Mouse (Mus musculus): Measurements from ENCODE around the gene Kcnn1. TPM values are rescaled to one million over a fixed set of nuclear protein-coding genes. Genes with fewer than 3 reads are reported as not detected.

Gene Kcnn1
- polyA plus RNA-seq, 1 experiment from 2014 or later = 4.2 TPM

DNA sequence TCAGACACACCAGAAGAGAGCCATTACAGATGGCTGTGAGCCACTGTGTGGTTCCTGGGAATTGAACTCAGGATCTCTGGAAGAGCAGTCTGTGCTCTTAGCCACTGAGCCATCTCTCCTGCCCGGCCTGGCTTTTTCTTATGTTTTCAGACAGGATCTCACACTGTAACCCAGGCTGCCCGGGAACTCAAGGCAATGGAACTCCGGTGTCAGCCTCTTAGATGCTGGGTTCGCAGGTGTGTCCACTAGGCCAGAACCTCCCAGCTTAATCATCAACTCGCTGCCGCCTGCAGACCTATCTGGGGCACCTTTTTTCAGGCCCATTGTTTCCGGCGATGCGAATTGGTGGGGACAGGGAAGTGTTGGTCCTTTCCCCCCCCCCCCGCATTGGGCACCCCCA, 22.5 kb downstream of the Kcnn1 start:
- H3K4me1 ChIP-seq (replicated peaks; ENCODE audit: insufficient read depth, low read length) = peaks cover 5% of the 10 kb centered on the region; the same call in 1 of the 2 replicates
- H3K9ac ChIP-seq (ENCODE audit: low read depth, low read length) = no peak overlapping the region
- peak overlapping the region; percentile 27; the same call in 1 of the 2 replicates for H3K4me2 ChIP-seq (ENCODE audit: low read length)
- no peaks in the 10 kb centered on the region for H3K27me3 ChIP-seq (ENCODE audit: insufficient read depth, low read length)
- H3K9me3 ChIP-seq (replicated peaks; ENCODE audit: low read length) = no peaks in the 10 kb centered on the region
- no peak for TF ChIP-seq CTCF (IDR thresholded peaks at IDR 0.05; ENCODE audit: low read depth)
- no peak overlapping the region for H3K4me3 ChIP-seq (replicated peaks; ENCODE audit: low read depth, low read length)
- no peaks in the 10 kb centered on the region for H3K36me3 ChIP-seq (ENCODE audit: insufficient read depth, low read length)
- H3K27ac ChIP-seq = peak overlapping the region; percentile 77
- 40% methylated on average over 10 of the region's 10 CpGs for WGBS
- ATAC-seq (replicated peaks; ENCODE audit: low FRiP score, low read depth) = no peak
- DNase-seq (ENCODE audit: low spot score) = peak; percentile 50

DNA sequence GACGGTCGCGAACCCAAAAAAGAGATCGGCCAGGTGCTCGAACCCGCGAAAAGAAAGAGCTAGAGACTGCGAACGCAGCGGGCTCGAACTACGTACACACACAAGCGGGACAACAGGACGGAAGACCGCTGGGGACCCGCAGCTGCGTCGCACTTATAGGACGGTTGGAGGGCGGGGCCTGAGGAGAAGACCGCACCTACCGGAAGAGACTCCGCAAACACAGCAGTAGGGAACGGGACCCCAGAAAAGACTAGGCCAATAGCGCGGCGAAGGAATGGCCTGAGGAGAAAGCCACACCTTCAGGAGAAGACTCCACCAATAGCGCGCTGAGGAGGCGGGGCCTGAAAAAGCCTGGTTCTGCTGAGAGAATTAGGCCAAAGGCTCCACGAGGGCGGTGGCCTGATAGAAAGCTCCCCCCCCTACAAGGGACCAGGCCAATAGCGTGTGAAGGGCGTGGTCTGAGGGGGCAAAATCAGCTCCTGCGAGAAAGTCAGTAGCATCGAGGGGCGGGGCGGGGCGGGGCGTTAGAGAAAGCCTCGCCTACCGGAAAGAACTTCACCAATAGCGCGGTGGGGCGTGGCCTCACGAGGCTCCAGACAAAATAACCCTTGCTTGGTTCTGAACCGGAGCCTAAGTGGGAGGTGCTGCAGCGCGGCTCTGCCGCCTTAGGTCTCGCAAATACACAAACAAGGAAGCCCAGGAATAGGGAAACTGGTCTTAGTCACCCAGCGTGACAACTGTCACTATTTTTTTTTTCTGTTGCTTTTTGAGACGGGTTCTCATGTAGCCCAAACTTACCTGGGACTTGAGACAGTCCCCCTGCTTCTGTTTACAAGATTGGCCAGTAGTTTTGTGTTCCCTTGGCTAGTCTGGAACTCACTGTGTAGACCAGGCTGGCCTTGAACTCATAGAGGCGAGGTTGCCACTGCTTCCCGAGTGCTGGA, 23.4 kb downstream of the Kcnn1 start, which contains the start of gene Arrdc2:
Gene Arrdc2, minus strand, starts transcription at position 313 of the 944 bp plus-strand sequence.
- DNase-seq (ENCODE audit: low spot score) = peak; percentile 100
- Histone ChIP-seq H3K27ac (peak within 1 kb of the TSS; percentile 93), H3K36me3 (ENCODE audit: insufficient read depth, low read length) (0 out of 2 replicates have a peak, but pooled peaks cover 5% of the 10 kb centered on the region), H3K9me3 (replicated peaks; ENCODE audit: low read length) (no peaks in the 10 kb centered on the region), H3K4me1 (replicated peaks; ENCODE audit: insufficient read depth, low read length) (peaks cover 5% of the 10 kb centered on the region; the same call in 1 of the 2 replicates), H3K27me3 (ENCODE audit: insufficient read depth, low read length) (no peaks in the 10 kb centered on the region), H3K9ac (ENCODE audit: low read depth, low read length) (peak within 1 kb of the TSS; percentile 87), H3K4me3 (replicated peaks; ENCODE audit: low read depth, low read length) (peak within 1 kb of the TSS; percentile 69), H3K4me2 (ENCODE audit: low read length) (peak within 1 kb of the TSS; percentile 82)
- TF ChIP-seq CTCF (IDR thresholded peaks at IDR 0.05; ENCODE audit: low read depth) = 0 out of 2 replicates have a peak, but pooled peaks have one; percentile 1
- ATAC-seq (replicated peaks; ENCODE audit: low FRiP score, low read depth) = peak; percentile 96
- 2% methylated on average over 55 of the region's 55 CpGs for WGBS

DNA sequence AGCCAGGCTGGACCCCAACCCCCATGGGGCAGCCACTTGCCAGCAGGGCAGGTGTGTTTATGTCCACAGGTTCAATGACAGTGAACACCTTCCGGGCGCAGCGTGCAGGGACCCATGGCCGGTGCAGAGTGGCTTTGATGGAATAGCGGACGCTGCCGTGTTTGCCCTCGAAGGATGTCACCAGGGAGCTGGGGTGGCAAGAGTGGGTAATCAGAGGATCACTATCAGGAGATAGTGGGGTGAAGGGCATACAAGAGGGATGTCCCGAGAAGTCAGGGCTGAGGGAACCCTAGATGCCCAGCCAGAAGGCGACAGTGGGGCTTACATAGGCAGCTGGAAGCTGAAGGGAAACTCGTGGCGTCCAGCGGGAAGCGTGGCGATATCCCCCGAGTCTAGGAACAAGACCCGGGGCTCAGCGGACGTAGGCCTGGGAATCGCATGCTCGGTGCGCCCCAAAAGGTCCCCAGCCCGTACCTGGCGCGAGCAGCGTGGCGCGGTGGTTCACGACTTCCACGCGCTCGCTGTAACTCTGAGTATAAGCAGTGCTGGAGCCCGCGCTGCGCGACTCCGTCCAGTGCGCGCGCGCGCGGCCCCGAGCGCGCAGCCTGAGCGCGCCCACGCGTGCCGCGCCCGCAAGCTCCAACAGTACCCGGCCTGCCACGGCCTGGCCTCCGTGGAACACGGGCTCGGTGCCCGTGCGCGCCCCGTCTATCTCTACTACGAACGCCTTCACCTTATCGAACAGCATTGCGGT, 24.2 kb downstream of the Kcnn1 start:
- Histone ChIP-seq H3K4me2 (ENCODE audit: low read length) (peak overlapping the region; percentile 82), H3K4me1 (replicated peaks; ENCODE audit: insufficient read depth, low read length) (peaks cover 5% of the 10 kb centered on the region; the same call in 1 of the 2 replicates), H3K4me3 (replicated peaks; ENCODE audit: low read depth, low read length) (peak overlapping the region; percentile 69), H3K9me3 (replicated peaks; ENCODE audit: low read length) (no peaks in the 10 kb centered on the region), H3K36me3 (ENCODE audit: insufficient read depth, low read length) (0 out of 2 replicates have a peak, but pooled peaks cover 5% of the 10 kb centered on the region), H3K27me3 (ENCODE audit: insufficient read depth, low read length) (no peaks in the 10 kb centered on the region), H3K9ac (ENCODE audit: low read depth, low read length) (peak overlapping the region; percentile 87), H3K27ac (peak overlapping the region; percentile 93)
- WGBS = 1% methylated on average over 45 of the region's 66 CpGs
- no peak for TF ChIP-seq CTCF (IDR thresholded peaks at IDR 0.05; ENCODE audit: low read depth)
- DNase-seq (ENCODE audit: low spot score) (peak; percentile 32), ATAC-seq (replicated peaks; ENCODE audit: low FRiP score, low read depth) (peak; percentile 12)

DNA sequence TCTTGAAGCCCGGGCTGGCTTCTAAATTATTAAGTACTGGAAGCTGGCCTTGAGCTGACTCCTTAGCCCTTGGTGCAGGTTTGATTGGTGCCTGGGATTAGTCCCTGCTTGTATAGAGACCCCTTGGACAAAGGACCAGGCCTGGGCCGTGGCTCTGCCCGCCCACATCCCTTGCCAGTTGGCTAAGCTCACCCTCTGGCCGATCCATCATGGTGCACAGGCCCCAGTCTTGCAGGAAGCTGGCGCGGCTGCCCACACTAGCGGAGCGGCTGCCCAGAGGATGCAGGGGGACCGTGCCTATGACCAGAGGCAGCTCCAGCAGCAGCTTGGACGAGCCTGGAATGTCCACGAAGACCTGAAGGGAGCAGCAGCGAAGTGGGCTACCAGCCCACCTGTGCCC, 26.4 kb downstream of the Kcnn1 start:
- DNase-seq (ENCODE audit: low spot score) (no peak), ATAC-seq (replicated peaks; ENCODE audit: low FRiP score, low read depth) (no peak)
- Histone ChIP-seq H3K4me3 (replicated peaks; ENCODE audit: low read depth, low read length) (no peak overlapping the region), H3K9ac (ENCODE audit: low read depth, low read length) (no peak overlapping the region), H3K4me1 (replicated peaks; ENCODE audit: insufficient read depth, low read length) (peaks cover 14% of the 10 kb centered on the region), H3K36me3 (ENCODE audit: insufficient read depth, low read length) (0 out of 2 replicates have a peak, but pooled peaks cover 5% of the 10 kb centered on the region), H3K27ac (no peak overlapping the region), H3K4me2 (ENCODE audit: low read length) (no peak overlapping the region), H3K9me3 (replicated peaks; ENCODE audit: low read length) (no peaks in the 10 kb centered on the region), H3K27me3 (ENCODE audit: insufficient read depth, low read length) (no peaks in the 10 kb centered on the region)
- no peak for TF ChIP-seq CTCF (IDR thresholded peaks at IDR 0.05; ENCODE audit: low read depth)
- whole genome bisulfite sequencing = 84% methylated on average over 11 of the region's 12 CpGs

DNA sequence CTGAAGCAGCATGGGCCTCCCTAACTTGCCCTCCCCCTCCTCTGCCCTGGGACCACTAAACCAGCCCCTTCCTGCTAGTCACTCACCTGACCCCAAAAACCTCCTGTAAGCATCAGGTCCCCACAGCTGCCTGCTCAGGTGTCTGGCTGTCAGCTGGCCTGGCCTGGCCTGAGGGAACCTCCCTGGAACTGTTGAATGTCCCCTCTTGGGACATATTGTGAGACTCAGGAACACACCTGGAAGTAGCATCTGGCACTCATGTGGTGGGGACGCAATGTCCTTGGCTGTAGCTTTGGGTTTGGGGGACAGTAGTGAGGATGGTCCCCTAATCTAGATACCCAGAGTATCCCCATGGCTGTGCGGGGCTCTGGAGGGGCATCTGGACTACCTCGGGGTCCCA, 29.0 kb downstream of the Kcnn1 start:
- Histone ChIP-seq H3K9me3 (replicated peaks; ENCODE audit: low read length) (no peaks in the 10 kb centered on the region), H3K36me3 (ENCODE audit: insufficient read depth, low read length) (0 out of 2 replicates have a peak, but pooled peaks cover 5% of the 10 kb centered on the region), H3K9ac (ENCODE audit: low read depth, low read length) (no peak overlapping the region), H3K4me1 (replicated peaks; ENCODE audit: insufficient read depth, low read length) (peaks cover 14% of the 10 kb centered on the region), H3K4me3 (replicated peaks; ENCODE audit: low read depth, low read length) (no peak overlapping the region), H3K27ac (no peak overlapping the region), H3K27me3 (ENCODE audit: insufficient read depth, low read length) (no peaks in the 10 kb centered on the region), H3K4me2 (ENCODE audit: low read length) (no peak overlapping the region)
- DNase-seq (ENCODE audit: low spot score) (no peak), ATAC-seq (replicated peaks; ENCODE audit: low FRiP score, low read depth) (no peak)
- WGBS = 96% methylated on average over 3 of the region's 3 CpGs
- TF ChIP-seq CTCF (IDR thresholded peaks at IDR 0.05; ENCODE audit: low read depth) = no peak

DNA sequence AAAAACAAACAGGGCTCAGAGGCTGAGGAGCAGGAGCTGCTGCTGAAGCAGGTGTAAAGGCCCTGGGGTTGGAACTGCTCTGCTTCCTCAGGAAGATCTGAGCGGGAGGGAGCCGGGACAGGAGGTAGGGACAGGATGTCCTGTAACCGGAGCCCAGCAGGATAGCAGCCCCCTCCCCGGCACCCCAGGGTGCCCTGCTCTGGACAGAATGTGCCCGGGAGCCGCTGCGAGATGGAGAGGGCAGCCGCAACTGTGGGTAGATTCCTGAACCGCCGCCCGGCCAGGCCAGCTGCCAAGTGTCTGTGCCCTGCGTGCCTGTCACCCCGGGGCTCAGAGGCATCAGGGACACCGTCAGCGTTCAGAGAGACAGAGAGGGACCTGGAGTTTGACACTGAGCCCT, 29.5 kb downstream of the Kcnn1 start:
- Histone ChIP-seq H3K4me2 (ENCODE audit: low read length) (no peak overlapping the region), H3K27ac (no peak overlapping the region)

More for the DNA sequence above, 29.5 kb downstream of the Kcnn1 start:
- DNase-seq (ENCODE audit: low spot score) = no peak
- no peaks in the 10 kb centered on the region for H3K27me3 ChIP-seq (ENCODE audit: insufficient read depth, low read length)
- H3K9ac ChIP-seq (ENCODE audit: low read depth, low read length) = no peak overlapping the region
- H3K9me3 ChIP-seq (replicated peaks; ENCODE audit: low read length) = no peaks in the 10 kb centered on the region
- H3K36me3 ChIP-seq (ENCODE audit: insufficient read depth, low read length) = 0 out of 2 replicates have a peak, but pooled peaks cover 5% of the 10 kb centered on the region
- no peak for TF ChIP-seq CTCF (IDR thresholded peaks at IDR 0.05; ENCODE audit: low read depth)
- ATAC-seq (replicated peaks; ENCODE audit: low FRiP score, low read depth) = no peak
- peaks cover 11% of the 10 kb centered on the region for H3K4me1 ChIP-seq (replicated peaks; ENCODE audit: insufficient read depth, low read length)
- no peak overlapping the region for H3K4me3 ChIP-seq (replicated peaks; ENCODE audit: low read depth, low read length)
- WGBS = 39% methylated on average over 15 of the region's 15 CpGs
